15 mouse cellular contexts compared by ENCODE assay signal in genomic region chr5:100370919-100371318, GRCm38 (mm10). TPM values are rescaled to one million over a fixed set of nuclear protein-coding genes. Genes with fewer than 3 reads are reported as not detected.
DNase-seq lines count a peak whose midpoint lies in the region; ATAC-seq and TF ChIP-seq lines count a peak whose summit lies in the region.
"Had no signal": no experiment of that assay in that cellular context is flagged by ENCODE, and none has a peak within 500 bp of the region (broad histone marks: within the 10 kb centered on the region; RNA-seq: fewer than 3 reads in every experiment).

No protein-coding gene starts in this region.

- intact Hi-C loops in heart, adult 2 months (cut with DNase I): loop anchor here (10.0 kb wide), 1 partner anchor 164 kb away; no protein-coding TSS in a partner anchor
- intact Hi-C loops in heart, postnatal 25 days (cut with DNase I): no loop called here

- WGBS in heart, adult 2 months: 42% methylated on average over 1 of the region's 1 CpGs
- WGBS in liver, embryonic 14.5 days (ENCODE audit: insufficient replicate concordance): 42% methylated on average over 1 of the region's 1 CpGs
- 63% methylated on average over 1 of the region's 1 CpGs for WGBS in liver, embryonic 11.5 days

- H3K4me3 ChIP-seq in heart, adult 2 months: no peak overlapping the region
- no peak overlapping the region for H3K4me3 ChIP-seq in liver, embryonic 14.5 days (ENCODE audit: insufficient read depth in 1 of 2, low read depth in 2 of 2, low read length in 2 of 2)
- H3K4me3 ChIP-seq in liver, embryonic 11.5 days (ENCODE audit: low read depth, low read length): no peak overlapping the region
- H3K4me3 ChIP-seq in E14TG2a.4 (replicated peaks; ENCODE audit: low read length): no peak overlapping the region
- H3K4me3 ChIP-seq: embryonic facial prominence, embryonic 12.5 days; liver, embryonic 13.5 days; megakaryocyte, embryonic 14.5 days had no signal

- H3K9ac ChIP-seq in heart, adult 2 months (ENCODE audit: low read depth, low read length): no peak overlapping the region
- H3K9ac ChIP-seq in liver, embryonic 14.5 days (replicated peaks): no peak overlapping the region
- no peak overlapping the region for H3K9ac ChIP-seq in liver, embryonic 11.5 days (ENCODE audit: low read depth, low read length)
- H3K9ac ChIP-seq: embryonic facial prominence, embryonic 12.5 days; liver, embryonic 13.5 days had no signal

- H3K4me2 ChIP-seq in liver, embryonic 14.5 days (ENCODE audit: low read depth): no peak overlapping the region
- no peak overlapping the region for H3K4me2 ChIP-seq in liver, embryonic 11.5 days
- H3K4me2 ChIP-seq: embryonic facial prominence, embryonic 12.5 days; liver, embryonic 13.5 days had no signal

- TF ChIP-seq EP300 in heart, adult 2 months (IDR thresholded peaks at IDR 0.05; ENCODE audit: insufficient read depth, low read depth, low read length): no peak
- no peak for TF ChIP-seq EP300 in liver, embryonic 14.5 days (IDR thresholded peaks at IDR 0.05; ENCODE audit: low read depth)

- no peak overlapping the region for H3K27ac ChIP-seq in heart, adult 2 months
- no peak overlapping the region for H3K27ac ChIP-seq in liver, embryonic 14.5 days
- H3K27ac ChIP-seq in liver, embryonic 11.5 days (ENCODE audit: low read depth, low read length): no peak overlapping the region
- H3K27ac ChIP-seq: embryonic facial prominence, embryonic 12.5 days; liver, embryonic 13.5 days had no signal

- no peaks in the 10 kb centered on the region for H3K9me3 ChIP-seq in liver, embryonic 14.5 days (ENCODE audit: control insufficient read depth, low read length)
- no peaks in the 10 kb centered on the region for H3K9me3 ChIP-seq in liver, embryonic 11.5 days (ENCODE audit: control insufficient read depth, low read length)
- no peaks in the 10 kb centered on the region for H3K9me3 ChIP-seq in E14TG2a.4 (ENCODE audit: low read length)
- H3K9me3 ChIP-seq: embryonic facial prominence, embryonic 12.5 days; liver, embryonic 13.5 days; megakaryocyte, embryonic 14.5 days had no signal

- peak; percentile 51 for TF ChIP-seq CTCF in heart, adult 2 months (IDR thresholded peaks at IDR 0.05)
- peak; percentile 36; the same call in 1 of the 2 replicates for TF ChIP-seq CTCF in liver, embryonic 14.5 days (IDR thresholded peaks at IDR 0.05; ENCODE audit: low read depth)
- TF ChIP-seq CTCF in E14TG2a.4 (conservative IDR thresholded peaks at IDR 0.05; ENCODE audit: low read length): peak; percentile 33; the same call in 1 of the 2 replicates
- TF ChIP-seq CTCF in brain, embryonic 14.5 days (IDR thresholded peaks at IDR 0.05; ENCODE audit: borderline replicate concordance, extremely low read depth, insufficient read depth, insufficient read length): peak; percentile 24; the same call in 1 of the 2 replicates

- TF ChIP-seq POLR2A in heart, adult 2 months (IDR thresholded peaks at IDR 0.05; ENCODE audit: insufficient read depth, low read depth, low read length): no peak
- TF ChIP-seq POLR2A in brain, embryonic 14.5 days (IDR thresholded peaks at IDR 0.05; ENCODE audit: borderline replicate concordance, extremely low read depth, insufficient read depth, insufficient read length, poor library complexity, severe bottlenecking): no peak

- H3K27me3 ChIP-seq in heart, adult 2 months (ENCODE audit: control insufficient read depth, insufficient read depth, low read length): no peaks in the 10 kb centered on the region
- no peaks in the 10 kb centered on the region for H3K27me3 ChIP-seq in liver, embryonic 14.5 days (ENCODE audit: control insufficient read depth, insufficient read depth, low read length)
- no peaks in the 10 kb centered on the region for H3K27me3 ChIP-seq in liver, embryonic 11.5 days (replicated peaks; ENCODE audit: control insufficient read depth, insufficient read depth, low read length)
- no peaks in the 10 kb centered on the region for H3K27me3 ChIP-seq in E14TG2a.4 (ENCODE audit: insufficient read depth, low read length)
- H3K27me3 ChIP-seq: embryonic facial prominence, embryonic 12.5 days; liver, embryonic 13.5 days; megakaryocyte, embryonic 14.5 days had no signal

- H3K4me1 ChIP-seq in heart, adult 2 months (ENCODE audit: control insufficient read depth, insufficient read depth, low read length): peaks cover 5% of the 10 kb centered on the region; the same call in 1 of the 2 replicates
- H3K4me1 ChIP-seq in liver, embryonic 14.5 days (replicated peaks; ENCODE audit: control insufficient read depth in 2 of 2, insufficient read depth in 2 of 2, low read length in 1 of 2): no peaks in the 10 kb centered on the region
- H3K4me1 ChIP-seq in liver, embryonic 11.5 days (replicated peaks; ENCODE audit: control insufficient read depth, insufficient read depth, low read length): no peaks in the 10 kb centered on the region
- H3K4me1 ChIP-seq in E14TG2a.4 (replicated peaks; ENCODE audit: low read depth, low read length): peaks cover 4% of the 10 kb centered on the region; the same call in 1 of the 2 replicates
- H3K4me1 ChIP-seq: embryonic facial prominence, embryonic 12.5 days; liver, embryonic 13.5 days had no signal

- no peak for ATAC-seq in liver, embryonic 14.5 days (ENCODE audit: insufficient read depth)
- no peak for ATAC-seq in liver, embryonic 11.5 days (replicated peaks; ENCODE audit: low FRiP score)
- ATAC-seq: inflammation-experienced regulatory T-cells, adult 6 months had no signal

- DNase-seq in heart, adult 2 months: no peak
- DNase-seq in heart, postnatal 25 days (ENCODE audit: low spot score): no peak
- DNase-seq in liver, embryonic 14.5 days (ENCODE audit: low read depth in 3 of 3, low spot score in 3 of 3): no peak
- DNase-seq in liver, embryonic 11.5 days (ENCODE audit: low spot score): no peak
- no peak for DNase-seq in brain, embryonic 14.5 days (ENCODE audit: low read depth)
- DNase-seq in gastrocnemius, adult 18-20 months (ENCODE audit: low spot score): no peak
- DNase-seq in Muller cell, postnatal 12 days (ENCODE audit: inconsistent ontology term): no peak
- DNase-seq: kidney, postnatal 4 days; liver, embryonic 13.5 days; right cerebral cortex, postnatal 14 days; thymus, postnatal 25 days had no signal

- no peaks in the 10 kb centered on the region for H3K79me2 ChIP-seq in heart, adult 2 months (replicated peaks; ENCODE audit: control insufficient read depth, insufficient read depth, low read length)

- H3K36me3 ChIP-seq in heart, adult 2 months (ENCODE audit: control insufficient read depth, insufficient read depth, low read length): no peaks in the 10 kb centered on the region
- peaks cover 8% of the 10 kb centered on the region for H3K36me3 ChIP-seq in liver, embryonic 14.5 days (replicated peaks; ENCODE audit: control insufficient read depth, insufficient read depth, low read depth)
- peaks cover 36% of the 10 kb centered on the region for H3K36me3 ChIP-seq in liver, embryonic 11.5 days (ENCODE audit: control insufficient read depth, insufficient read depth, low read length)
- H3K36me3 ChIP-seq in E14TG2a.4 (ENCODE audit: insufficient read depth, low read length): peaks cover 89% of the 10 kb centered on the region

RNA-seq across cellular contexts. Expression of gene Sec31a, which starts 45.1 kb away (rescaled TPM):
- 100 to 1,000 TPM; 101 to 111 TPM for total RNA-seq in heart, adult 2 months (2021)
- polyA plus RNA-seq in heart, adult 2 months (2012; rRNA removed): 184 and 201 TPM in 2 replicates
- 100 to 1,000 TPM; 111 to 116 TPM for total RNA-seq in heart, postnatal 25 days (2021)
- polyA plus RNA-seq in liver, embryonic 14.5 days (2012; rRNA removed): 48.5 and 56.2 TPM in 2 replicates
- 43.6 and 44.8 TPM in 2 replicates for polyA plus RNA-seq in liver, embryonic 14.5 days (2014; fragmentation: Nextera tagmentation; extraction: Ambion mirVana)
- polyA plus RNA-seq in liver, embryonic 11.5 days (2014; fragmentation: Nextera tagmentation; extraction: Ambion mirVana): 125 and 131 TPM in 2 replicates
- 149 and 171 TPM in 2 replicates for polyA plus RNA-seq in brain, embryonic 14.5 days (2012; rRNA removed)
- total RNA-seq in gastrocnemius, adult 18-20 months (2021): 10 to 100 TPM; 57.6 to 64.1 TPM
